Mouse (Mus musculus): ENCODE results near the gene Cep97. TPM values are rescaled to one million over a fixed set of nuclear protein-coding genes. Genes with fewer than 3 reads are reported as not detected.

Gene Cep97
- polyA plus RNA-seq (2015; fragmentation: Nextera tagmentation; extraction: Ambion mirVana), result 7.4 and 8.1 TPM in 2 replicates

- under 1% methylated on average over 24 of the region's 24 CpGs for WGBS
- Histone ChIP-seq H3K36me3 (no peaks in the 10 kb centered on the region), H3K27ac (peak within 1 kb of the TSS; percentile 68), H3K4me2 (peak within 1 kb of the TSS; percentile 77), H3K4me3 (peak within 1 kb of the TSS; percentile 79), H3K4me1 (replicated peaks) (no peaks in the 10 kb centered on the region), H3K27me3 (no peaks in the 10 kb centered on the region), H3K9me3 (replicated peaks) (no peaks in the 10 kb centered on the region), H3K9ac (peak within 1 kb of the TSS; percentile 63)
- peak; percentile 99 for ATAC-seq (replicated peaks; ENCODE audit: insufficient number of reproducible peaks, insufficient read depth, low FRiP score, low read depth)
Observed at GRCm38 (mm10) chr16:55934453-55935037, at the start of gene Cep97. TSS of gene Cep97 (minus strand) at chr16:55934855.

GRCm38 (mm10) chr16:55974903-55975285 is 40.2 kb upstream of the Cep97 start:
- Histone ChIP-seq H3K9ac (peak overlapping the region; percentile 97), H3K36me3 (peaks cover 21% of the 10 kb centered on the region), H3K4me1 (replicated peaks) (peaks cover 18% of the 10 kb centered on the region), H3K4me2 (peak overlapping the region; percentile 83), H3K27ac (peak overlapping the region; percentile 88), H3K9me3 (replicated peaks) (no peaks in the 10 kb centered on the region), H3K27me3 (no peaks in the 10 kb centered on the region), H3K4me3 (peak overlapping the region; percentile 100)
- no peak for ATAC-seq (replicated peaks; ENCODE audit: insufficient number of reproducible peaks, insufficient read depth, low FRiP score, low read depth)
- 7% methylated on average over 14 of the region's 14 CpGs for WGBS

- Histone ChIP-seq H3K27ac (peak overlapping the region; percentile 88), H3K9me3 (replicated peaks) (no peaks in the 10 kb centered on the region), H3K4me1 (replicated peaks) (peaks cover 20% of the 10 kb centered on the region), H3K4me2 (peak overlapping the region; percentile 83), H3K9ac (peak overlapping the region; percentile 97), H3K36me3 (peaks cover 26% of the 10 kb centered on the region), H3K4me3 (peak overlapping the region; percentile 100), H3K27me3 (no peaks in the 10 kb centered on the region)
- ATAC-seq (replicated peaks; ENCODE audit: insufficient number of reproducible peaks, insufficient read depth, low FRiP score, low read depth), result peak; percentile 90
- WGBS, result 1% methylated on average over 55 of the region's 55 CpGs
Observed at GRCm38 (mm10) chr16:55974256-55974902, 39.7 kb upstream of the Cep97 start.

- H3K27me3 ChIP-seq, result no peaks in the 10 kb centered on the region
- H3K27ac ChIP-seq, result peak within 1 kb of the TSS; percentile 88
- H3K9ac ChIP-seq, result peak within 1 kb of the TSS; percentile 97
- no peaks in the 10 kb centered on the region for H3K9me3 ChIP-seq (replicated peaks)
- H3K36me3 ChIP-seq, result peaks cover 32% of the 10 kb centered on the region
- peak; percentile 97 for ATAC-seq (replicated peaks; ENCODE audit: insufficient number of reproducible peaks, insufficient read depth, low FRiP score, low read depth)
- peaks cover 23% of the 10 kb centered on the region for H3K4me1 ChIP-seq (replicated peaks)
- H3K4me2 ChIP-seq, result peak within 1 kb of the TSS; percentile 83
- WGBS, result under 1% methylated on average over 79 of the region's 86 CpGs
- H3K4me3 ChIP-seq, result peak within 1 kb of the TSS; percentile 100
Observed at GRCm38 (mm10) chr16:55973431-55974255, 39.0 kb upstream of the Cep97 start, which contains the start of gene Zbtb11. TSS of gene Zbtb11 (plus strand) at chr16:55973883.

GRCm38 (mm10) chr16:55972626-55973201 is 38.1 kb upstream of the Cep97 start:
- H3K27ac ChIP-seq, result peak overlapping the region; percentile 74
- H3K36me3 ChIP-seq, result peaks cover 34% of the 10 kb centered on the region
- 54% methylated on average over 10 of the region's 10 CpGs for WGBS
- H3K27me3 ChIP-seq, result no peaks in the 10 kb centered on the region
- H3K4me3 ChIP-seq, result peak overlapping the region; percentile 100
- H3K9ac ChIP-seq, result peak overlapping the region; percentile 35
- peaks cover 28% of the 10 kb centered on the region for H3K4me1 ChIP-seq (replicated peaks)
- ATAC-seq (replicated peaks; ENCODE audit: insufficient number of reproducible peaks, insufficient read depth, low FRiP score, low read depth), result no peak
- H3K4me2 ChIP-seq, result peak overlapping the region; percentile 83
- H3K9me3 ChIP-seq (replicated peaks), result no peaks in the 10 kb centered on the region

- H3K27me3 ChIP-seq, result no peaks in the 10 kb centered on the region
- peaks cover 32% of the 10 kb centered on the region for H3K4me1 ChIP-seq (replicated peaks)
- H3K9ac ChIP-seq, result no peak overlapping the region
- no peak overlapping the region for H3K27ac ChIP-seq
- ATAC-seq (replicated peaks; ENCODE audit: insufficient number of reproducible peaks, insufficient read depth, low FRiP score, low read depth), result no peak
- H3K36me3 ChIP-seq, result peaks cover 37% of the 10 kb centered on the region
- no peak overlapping the region for H3K4me3 ChIP-seq
- no peak overlapping the region for H3K4me2 ChIP-seq
- no peaks in the 10 kb centered on the region for H3K9me3 ChIP-seq (replicated peaks)
- 74% methylated on average over 6 of the region's 6 CpGs for WGBS
Observed at GRCm38 (mm10) chr16:55971735-55972615, 37.3 kb upstream of the Cep97 start.

GRCm38 (mm10) chr16:55970416-55970815 is 35.8 kb upstream of the Cep97 start:
- Histone ChIP-seq H3K4me2 (no peak overlapping the region), H3K27me3 (no peaks in the 10 kb centered on the region), H3K36me3 (peaks cover 37% of the 10 kb centered on the region), H3K4me3 (no peak overlapping the region), H3K27ac (no peak overlapping the region), H3K9me3 (replicated peaks) (no peaks in the 10 kb centered on the region), H3K4me1 (replicated peaks) (peaks cover 31% of the 10 kb centered on the region), H3K9ac (no peak overlapping the region)
- ATAC-seq (replicated peaks; ENCODE audit: insufficient number of reproducible peaks, insufficient read depth, low FRiP score, low read depth), result no peak
- 92% methylated on average over 5 of the region's 5 CpGs for WGBS

- 82% methylated on average over 3 of the region's 3 CpGs for WGBS
- peaks cover 37% of the 10 kb centered on the region for H3K36me3 ChIP-seq
- H3K4me2 ChIP-seq, result no peak overlapping the region
- H3K27ac ChIP-seq, result no peak overlapping the region
- no peak for ATAC-seq (replicated peaks; ENCODE audit: insufficient number of reproducible peaks, insufficient read depth, low FRiP score, low read depth)
- no peak overlapping the region for H3K4me3 ChIP-seq
- H3K9me3 ChIP-seq (replicated peaks), result no peaks in the 10 kb centered on the region
- peaks cover 26% of the 10 kb centered on the region for H3K4me1 ChIP-seq (replicated peaks)
- no peak overlapping the region for H3K9ac ChIP-seq
- no peaks in the 10 kb centered on the region for H3K27me3 ChIP-seq
Observed at GRCm38 (mm10) chr16:55969147-55969546, 34.5 kb upstream of the Cep97 start.

- Histone ChIP-seq H3K4me3 (peak overlapping the region; percentile 80), H3K4me1 (replicated peaks) (peaks cover 19% of the 10 kb centered on the region), H3K27me3 (no peaks in the 10 kb centered on the region), H3K9ac (peak overlapping the region; percentile 89), H3K36me3 (peaks cover 37% of the 10 kb centered on the region), H3K27ac (peak overlapping the region; percentile 88; the same call in 1 of the 2 replicates), H3K9me3 (replicated peaks) (no peaks in the 10 kb centered on the region), H3K4me2 (peak overlapping the region; percentile 73)
- 29% methylated on average over 1 of the region's 1 CpGs for WGBS
- ATAC-seq (replicated peaks; ENCODE audit: insufficient number of reproducible peaks, insufficient read depth, low FRiP score, low read depth), result no peak
Observed at GRCm38 (mm10) chr16:55967221-55967620, 32.6 kb upstream of the Cep97 start.

- Histone ChIP-seq H3K9ac (peak within 1 kb of the TSS; percentile 89), H3K4me3 (peak within 1 kb of the TSS; percentile 80), H3K27me3 (no peaks in the 10 kb centered on the region), H3K4me2 (peak within 1 kb of the TSS; percentile 73), H3K9me3 (replicated peaks) (no peaks in the 10 kb centered on the region), H3K36me3 (peaks cover 30% of the 10 kb centered on the region), H3K27ac (peak within 1 kb of the TSS; percentile 88), H3K4me1 (replicated peaks) (peaks cover 17% of the 10 kb centered on the region)
- under 1% methylated on average over 42 of the region's 42 CpGs for whole genome bisulfite sequencing
- ATAC-seq (replicated peaks; ENCODE audit: insufficient number of reproducible peaks, insufficient read depth, low FRiP score, low read depth), result peak; percentile 94
Observed at GRCm38 (mm10) chr16:55966212-55966871, 31.7 kb upstream of the Cep97 start, which contains the start of gene Rpl24. TSS of gene Rpl24 (plus strand) at chr16:55966275.

Data from heart, embryonic 15.5 days (tissue).